ENCODE assay signal across 26 mouse cellular contexts in genomic region chr9:110834961-110835360, GRCm38 (mm10). TPM values are rescaled to one million over a fixed set of nuclear protein-coding genes. Genes with fewer than 3 reads are reported as not detected.
DNase-seq lines count a peak whose midpoint lies in the region; ATAC-seq and TF ChIP-seq lines count a peak whose summit lies in the region.
"Had no signal": no experiment of that assay in that cellular context is flagged by ENCODE, and none has a peak within 500 bp of the region (broad histone marks: within the 10 kb centered on the region; RNA-seq: fewer than 3 reads in every experiment).

No protein-coding gene starts in this region.

- H3K4me1 ChIP-seq in heart, embryonic 12.5 days (replicated peaks) = no peaks in the 10 kb centered on the region
- H3K4me1 ChIP-seq in heart, adult 2 months (ENCODE audit: control insufficient read depth, insufficient read depth, low read length) = no peaks in the 10 kb centered on the region
- no peaks in the 10 kb centered on the region for H3K4me1 ChIP-seq in intestine, embryonic 15.5 days (replicated peaks)
- H3K4me1 ChIP-seq in intestine, postnatal 0 days (replicated peaks; ENCODE audit: control insufficient read depth, insufficient read depth, low read length) = no peaks in the 10 kb centered on the region
- H3K4me1 ChIP-seq in midbrain, embryonic 12.5 days = no peaks in the 10 kb centered on the region
- no peaks in the 10 kb centered on the region for H3K4me1 ChIP-seq in midbrain, postnatal 0 days (ENCODE audit: insufficient read depth, low read length)
- H3K4me1 ChIP-seq in limb, embryonic 13.5 days = no peaks in the 10 kb centered on the region
- H3K4me1 ChIP-seq: embryonic facial prominence, embryonic 15.5 days; liver, embryonic 13.5 days; lung, embryonic 15.5 days; neural tube, embryonic 15.5 days had no signal

- intact Hi-C loops in heart, adult 2 months (cut with DNase I) = no loop called here

- no peaks in the 10 kb centered on the region for H3K79me2 ChIP-seq in heart, adult 2 months (replicated peaks; ENCODE audit: control insufficient read depth, insufficient read depth, low read length)

- no peak for DNase-seq in heart, adult 2 months
- DNase-seq in midbrain, postnatal 0 days (ENCODE audit: low spot score) = no peak
- DNase-seq: adrenal gland, postnatal 10 days; cerebellum, postnatal 10 days; kidney, postnatal 25 days; liver, embryonic 13.5 days; thymus, postnatal 36 days had no signal

- H3K27me3 ChIP-seq in heart, embryonic 12.5 days (replicated peaks) = peaks cover 9% of the 10 kb centered on the region
- H3K27me3 ChIP-seq in heart, adult 2 months (ENCODE audit: control insufficient read depth, insufficient read depth, low read length) = no peaks in the 10 kb centered on the region
- H3K27me3 ChIP-seq in intestine, embryonic 15.5 days (replicated peaks) = no peaks in the 10 kb centered on the region
- no peaks in the 10 kb centered on the region for H3K27me3 ChIP-seq in intestine, postnatal 0 days (replicated peaks; ENCODE audit: control insufficient read depth, insufficient read depth, low read length)
- no peaks in the 10 kb centered on the region for H3K27me3 ChIP-seq in midbrain, embryonic 12.5 days
- H3K27me3 ChIP-seq in midbrain, postnatal 0 days (ENCODE audit: insufficient read depth, low read length) = no peaks in the 10 kb centered on the region
- 0 out of 2 replicates have a peak, but pooled peaks cover 3% of the 10 kb centered on the region for H3K27me3 ChIP-seq in limb, embryonic 13.5 days
- H3K27me3 ChIP-seq: embryonic facial prominence, embryonic 15.5 days; liver, embryonic 13.5 days; lung, embryonic 15.5 days; midbrain, embryonic 13.5 days; neural tube, embryonic 15.5 days had no signal

- no peak for ATAC-seq in heart, embryonic 12.5 days (ENCODE audit: insufficient number of reproducible peaks, low FRiP score)
- ATAC-seq in intestine, embryonic 15.5 days = no peak
- no peak for ATAC-seq in intestine, postnatal 0 days
- ATAC-seq in midbrain, embryonic 12.5 days (ENCODE audit: low FRiP score, low read depth) = no peak
- ATAC-seq in midbrain, postnatal 0 days (ENCODE audit: low FRiP score) = no peak
- no peak for ATAC-seq in limb, embryonic 13.5 days (ENCODE audit: low FRiP score, low read depth)
- ATAC-seq: activated CD4-positive, CD25-positive, alpha-beta regulatory T cell, adult 4 months; inflammation-experienced regulatory T-cells, adult 6 months; midbrain, embryonic 13.5 days had no signal

- no peak overlapping the region for H3K27ac ChIP-seq in heart, embryonic 12.5 days (ENCODE audit: poor library complexity, severe bottlenecking)
- H3K27ac ChIP-seq in heart, adult 2 months = no peak overlapping the region
- H3K27ac ChIP-seq in intestine, embryonic 15.5 days = no peak overlapping the region
- H3K27ac ChIP-seq in intestine, postnatal 0 days (ENCODE audit: low read depth, low read length) = no peak overlapping the region
- no peak overlapping the region for H3K27ac ChIP-seq in midbrain, embryonic 12.5 days (replicated peaks)
- no peak overlapping the region for H3K27ac ChIP-seq in midbrain, postnatal 0 days (ENCODE audit: low read depth, low read length)
- H3K27ac ChIP-seq in limb, embryonic 13.5 days = no peak overlapping the region
- H3K27ac ChIP-seq: embryonic facial prominence, embryonic 15.5 days; liver, embryonic 13.5 days; lung, embryonic 15.5 days; midbrain, embryonic 13.5 days; neural tube, embryonic 15.5 days had no signal

- no peak overlapping the region for H3K4me3 ChIP-seq in heart, embryonic 12.5 days
- no peak overlapping the region for H3K4me3 ChIP-seq in heart, adult 2 months
- H3K4me3 ChIP-seq in intestine, embryonic 15.5 days (replicated peaks) = no peak overlapping the region
- H3K4me3 ChIP-seq in intestine, postnatal 0 days (ENCODE audit: low read depth, low read length) = no peak overlapping the region
- no peak overlapping the region for H3K4me3 ChIP-seq in midbrain, embryonic 12.5 days
- H3K4me3 ChIP-seq in midbrain, postnatal 0 days (ENCODE audit: low read depth, low read length) = no peak overlapping the region
- no peak overlapping the region for H3K4me3 ChIP-seq in limb, embryonic 13.5 days
- H3K4me3 ChIP-seq: embryonic facial prominence, embryonic 15.5 days; liver, embryonic 13.5 days; lung, embryonic 15.5 days; midbrain, embryonic 13.5 days; neural tube, embryonic 15.5 days had no signal

- no peak for TF ChIP-seq EP300 in heart, adult 2 months (IDR thresholded peaks at IDR 0.05; ENCODE audit: insufficient read depth, low read depth, low read length)

- WGBS in heart, embryonic 12.5 days = 18% methylated on average over 10 of the region's 10 CpGs
- 35% methylated on average over 10 of the region's 10 CpGs for WGBS in heart, adult 2 months
- 40% methylated on average over 10 of the region's 10 CpGs for WGBS in intestine, embryonic 15.5 days
- whole genome bisulfite sequencing in intestine, postnatal 0 days = 42% methylated on average over 10 of the region's 10 CpGs
- WGBS in midbrain, embryonic 12.5 days = 40% methylated on average over 10 of the region's 10 CpGs
- WGBS in midbrain, postnatal 0 days = 46% methylated on average over 10 of the region's 10 CpGs
- WGBS in limb, embryonic 13.5 days = 23% methylated on average over 10 of the region's 10 CpGs

- H3K9ac ChIP-seq in heart, embryonic 12.5 days = no peak overlapping the region
- no peak overlapping the region for H3K9ac ChIP-seq in heart, adult 2 months (ENCODE audit: low read depth, low read length)
- H3K9ac ChIP-seq in intestine, embryonic 15.5 days = no peak overlapping the region
- no peak overlapping the region for H3K9ac ChIP-seq in intestine, postnatal 0 days (ENCODE audit: low read depth, low read length)
- no peak overlapping the region for H3K9ac ChIP-seq in midbrain, embryonic 12.5 days (replicated peaks)
- H3K9ac ChIP-seq in midbrain, postnatal 0 days (replicated peaks; ENCODE audit: low read length, poor library complexity, severe bottlenecking) = no peak overlapping the region
- no peak overlapping the region for H3K9ac ChIP-seq in limb, embryonic 13.5 days
- H3K9ac ChIP-seq: embryonic facial prominence, embryonic 15.5 days; liver, embryonic 13.5 days; lung, embryonic 15.5 days; midbrain, embryonic 13.5 days; neural tube, embryonic 15.5 days had no signal

- no peaks in the 10 kb centered on the region for H3K9me3 ChIP-seq in heart, embryonic 12.5 days (replicated peaks)
- H3K9me3 ChIP-seq in intestine, embryonic 15.5 days = no peaks in the 10 kb centered on the region
- H3K9me3 ChIP-seq in intestine, postnatal 0 days (ENCODE audit: control insufficient read depth) = no peaks in the 10 kb centered on the region
- no peaks in the 10 kb centered on the region for H3K9me3 ChIP-seq in midbrain, embryonic 12.5 days
- H3K9me3 ChIP-seq in midbrain, postnatal 0 days (ENCODE audit: low read length) = no peaks in the 10 kb centered on the region
- H3K9me3 ChIP-seq in limb, embryonic 13.5 days = no peaks in the 10 kb centered on the region
- H3K9me3 ChIP-seq: embryonic facial prominence, embryonic 15.5 days; liver, embryonic 13.5 days; lung, embryonic 15.5 days; midbrain, embryonic 13.5 days; neural tube, embryonic 15.5 days had no signal

- TF ChIP-seq POLR2A in heart, adult 2 months (IDR thresholded peaks at IDR 0.05; ENCODE audit: insufficient read depth, low read depth, low read length) = no peak

- no peaks in the 10 kb centered on the region for H3K36me3 ChIP-seq in heart, embryonic 12.5 days
- no peaks in the 10 kb centered on the region for H3K36me3 ChIP-seq in heart, adult 2 months (ENCODE audit: control insufficient read depth, insufficient read depth, low read length)
- no peaks in the 10 kb centered on the region for H3K36me3 ChIP-seq in intestine, embryonic 15.5 days
- H3K36me3 ChIP-seq in intestine, postnatal 0 days (ENCODE audit: control insufficient read depth, insufficient read depth) = no peaks in the 10 kb centered on the region
- no peaks in the 10 kb centered on the region for H3K36me3 ChIP-seq in midbrain, embryonic 12.5 days
- H3K36me3 ChIP-seq in midbrain, postnatal 0 days (ENCODE audit: insufficient read depth, low read length) = no peaks in the 10 kb centered on the region
- no peaks in the 10 kb centered on the region for H3K36me3 ChIP-seq in limb, embryonic 13.5 days
- H3K36me3 ChIP-seq: embryonic facial prominence, embryonic 15.5 days; liver, embryonic 13.5 days; lung, embryonic 15.5 days; midbrain, embryonic 13.5 days; neural tube, embryonic 15.5 days had no signal

- no peak for TF ChIP-seq CTCF in heart, adult 2 months (IDR thresholded peaks at IDR 0.05)
- no peak for TF ChIP-seq CTCF in intestine, postnatal 0 days (IDR thresholded peaks at IDR 0.05; ENCODE audit: low read depth)
- no peak for TF ChIP-seq CTCF in midbrain, postnatal 0 days (IDR thresholded peaks at IDR 0.05)

- peak overlapping the region; percentile 20; the same call in 1 of the 2 replicates for H3K4me2 ChIP-seq in heart, embryonic 12.5 days
- H3K4me2 ChIP-seq in intestine, embryonic 15.5 days (replicated peaks) = 0 out of 2 replicates have a peak overlapping the region, but pooled peaks have one; percentile 9
- H3K4me2 ChIP-seq in intestine, postnatal 0 days (replicated peaks; ENCODE audit: low read depth) = no peak overlapping the region
- peak overlapping the region; percentile 22 for H3K4me2 ChIP-seq in midbrain, embryonic 12.5 days (replicated peaks)
- H3K4me2 ChIP-seq in midbrain, postnatal 0 days (ENCODE audit: low read depth, low read length, poor library complexity, severe bottlenecking) = no peak overlapping the region
- peak overlapping the region; percentile 11; the same call in 1 of the 2 replicates for H3K4me2 ChIP-seq in limb, embryonic 13.5 days (replicated peaks)
- H3K4me2 ChIP-seq: embryonic facial prominence, embryonic 15.5 days; liver, embryonic 13.5 days; lung, embryonic 15.5 days; midbrain, embryonic 13.5 days; neural tube, embryonic 15.5 days had no signal

RNA-seq across cellular contexts. Expression of gene Prss45, which starts 0.6 kb away (rescaled TPM):
- polyA plus RNA-seq in heart, embryonic 12.5 days (2016; fragmentation: Nextera tagmentation; extraction: Ambion mirVana) = not detected in 2 replicates
- not detected for total RNA-seq in heart, adult 2 months (2021)
- 0.18 TPM in 1 of 2 replicates, not detected in the other for polyA plus RNA-seq in heart, adult 2 months (2012; rRNA removed)
- not detected in 2 replicates for polyA plus RNA-seq in intestine, embryonic 15.5 days (2015; fragmentation: Nextera tagmentation; extraction: Ambion mirVana)
- not detected in 2 replicates for polyA plus RNA-seq in intestine, postnatal 0 days (2015; fragmentation: Nextera tagmentation; extraction: Ambion mirVana)
- polyA plus RNA-seq in midbrain, embryonic 12.5 days (2016; fragmentation: Nextera tagmentation; extraction: Ambion mirVana) = not detected in 2 replicates
- total RNA-seq in midbrain, postnatal 0 days (2014; rRNA removed) = 1.2 TPM in 1 of 2 replicates, not detected in the other
- polyA plus RNA-seq in midbrain, postnatal 0 days (2015; fragmentation: Nextera tagmentation; extraction: Ambion mirVana) = 0.46 and 0.54 TPM in 2 replicates
- not detected in 2 replicates for polyA plus RNA-seq in limb, embryonic 13.5 days (2015; fragmentation: Nextera tagmentation; extraction: Ambion mirVana)
- total RNA-seq: adrenal gland, postnatal 10 days; gastrocnemius, adult 18-20 months; gastrocnemius, postnatal 4 days; megakaryocyte progenitor cell, adult 5-6 weeks had no signal
- polyA plus RNA-seq: activated CD4-positive, CD25-positive, alpha-beta regulatory T cell, adult 4 months; C2C12; embryonic facial prominence, embryonic 15.5 days; inflammation-experienced regulatory T-cells, adult 6 months; limb, embryonic 11.5 days; liver, embryonic 13.5 days; lung, embryonic 15.5 days; midbrain, embryonic 13.5 days; neural tube, embryonic 15.5 days had no signal

RNA-seq across cellular contexts. Expression of gene Prss43, which starts 8.5 kb away (rescaled TPM):
- not detected in 2 replicates for polyA plus RNA-seq in heart, embryonic 12.5 days (2016; fragmentation: Nextera tagmentation; extraction: Ambion mirVana)
- total RNA-seq in heart, adult 2 months (2021) = not detected
- polyA plus RNA-seq in heart, adult 2 months (2012; rRNA removed) = not detected in 2 replicates
- polyA plus RNA-seq in intestine, embryonic 15.5 days (2015; fragmentation: Nextera tagmentation; extraction: Ambion mirVana) = not detected in 2 replicates
- polyA plus RNA-seq in intestine, postnatal 0 days (2015; fragmentation: Nextera tagmentation; extraction: Ambion mirVana) = not detected in 2 replicates
- not detected in 2 replicates for polyA plus RNA-seq in midbrain, embryonic 12.5 days (2016; fragmentation: Nextera tagmentation; extraction: Ambion mirVana)
- total RNA-seq in midbrain, postnatal 0 days (2014; rRNA removed) = not detected in 2 replicates
- polyA plus RNA-seq in midbrain, postnatal 0 days (2015; fragmentation: Nextera tagmentation; extraction: Ambion mirVana) = 0.11 and 0.31 TPM in 2 replicates
- not detected in 2 replicates for polyA plus RNA-seq in limb, embryonic 13.5 days (2015; fragmentation: Nextera tagmentation; extraction: Ambion mirVana)
- total RNA-seq: adrenal gland, postnatal 10 days; gastrocnemius, adult 18-20 months; gastrocnemius, postnatal 4 days; megakaryocyte progenitor cell, adult 5-6 weeks had no signal
- polyA plus RNA-seq: activated CD4-positive, CD25-positive, alpha-beta regulatory T cell, adult 4 months; C2C12; embryonic facial prominence, embryonic 15.5 days; inflammation-experienced regulatory T-cells, adult 6 months; limb, embryonic 11.5 days; liver, embryonic 13.5 days; lung, embryonic 15.5 days; midbrain, embryonic 13.5 days; neural tube, embryonic 15.5 days had no signal

RNA-seq across cellular contexts. Expression of gene Prss46, which starts 9.3 kb away (rescaled TPM):
- not detected in 2 replicates for polyA plus RNA-seq in heart, embryonic 12.5 days (2016; fragmentation: Nextera tagmentation; extraction: Ambion mirVana)
- not detected for total RNA-seq in heart, adult 2 months (2021)
- 0.18 TPM in 1 of 2 replicates, not detected in the other for polyA plus RNA-seq in heart, adult 2 months (2012; rRNA removed)
- polyA plus RNA-seq in intestine, embryonic 15.5 days (2015; fragmentation: Nextera tagmentation; extraction: Ambion mirVana) = not detected in 2 replicates
- polyA plus RNA-seq in intestine, postnatal 0 days (2015; fragmentation: Nextera tagmentation; extraction: Ambion mirVana) = not detected in 2 replicates
- polyA plus RNA-seq in midbrain, embryonic 12.5 days (2016; fragmentation: Nextera tagmentation; extraction: Ambion mirVana) = not detected in 2 replicates
- not detected in 2 replicates for total RNA-seq in midbrain, postnatal 0 days (2014; rRNA removed)
- 0.12 TPM in 1 of 2 replicates, not detected in the other for polyA plus RNA-seq in midbrain, postnatal 0 days (2015; fragmentation: Nextera tagmentation; extraction: Ambion mirVana)
- polyA plus RNA-seq in limb, embryonic 13.5 days (2015; fragmentation: Nextera tagmentation; extraction: Ambion mirVana) = not detected in 2 replicates
- total RNA-seq: adrenal gland, postnatal 10 days; gastrocnemius, adult 18-20 months; gastrocnemius, postnatal 4 days; left cerebral cortex, adult 8-10 months; megakaryocyte progenitor cell, adult 5-6 weeks had no signal
- polyA plus RNA-seq: activated CD4-positive, CD25-positive, alpha-beta regulatory T cell, adult 4 months; embryonic facial prominence, embryonic 15.5 days; heart, postnatal 0 days; inflammation-experienced regulatory T-cells, adult 6 months; limb, embryonic 11.5 days; liver, embryonic 13.5 days; lung, embryonic 15.5 days; midbrain, embryonic 13.5 days; neural tube, embryonic 15.5 days had no signal

RNA-seq across cellular contexts. Expression of gene Prss44, which starts 21.2 kb away (rescaled TPM):
- not detected in 2 replicates for polyA plus RNA-seq in heart, embryonic 12.5 days (2016; fragmentation: Nextera tagmentation; extraction: Ambion mirVana)
- not detected for total RNA-seq in heart, adult 2 months (2021)
- 0.06 TPM in 1 of 2 replicates, not detected in the other for polyA plus RNA-seq in heart, adult 2 months (2012; rRNA removed)
- not detected in 2 replicates for polyA plus RNA-seq in intestine, embryonic 15.5 days (2015; fragmentation: Nextera tagmentation; extraction: Ambion mirVana)
- polyA plus RNA-seq in intestine, postnatal 0 days (2015; fragmentation: Nextera tagmentation; extraction: Ambion mirVana) = not detected in 2 replicates
- polyA plus RNA-seq in midbrain, embryonic 12.5 days (2016; fragmentation: Nextera tagmentation; extraction: Ambion mirVana) = not detected in 2 replicates
- not detected in 2 replicates for total RNA-seq in midbrain, postnatal 0 days (2014; rRNA removed)
- not detected in 2 replicates for polyA plus RNA-seq in midbrain, postnatal 0 days (2015; fragmentation: Nextera tagmentation; extraction: Ambion mirVana)
- not detected in 2 replicates for polyA plus RNA-seq in limb, embryonic 13.5 days (2015; fragmentation: Nextera tagmentation; extraction: Ambion mirVana)
- total RNA-seq: adrenal gland, postnatal 10 days; gastrocnemius, adult 18-20 months; gastrocnemius, postnatal 4 days; layer of hippocampus, postnatal 10 days; left cerebral cortex, adult 8-10 months; megakaryocyte progenitor cell, adult 5-6 weeks had no signal
- polyA plus RNA-seq: C2C12; embryonic facial prominence, embryonic 15.5 days; heart, postnatal 0 days; inflammation-experienced regulatory T-cells, adult 6 months; limb, embryonic 11.5 days; liver, embryonic 13.5 days; lung, embryonic 15.5 days; midbrain, embryonic 13.5 days; neural tube, embryonic 15.5 days had no signal

RNA-seq across cellular contexts. Expression of gene Prss50, which starts 22.8 kb away (rescaled TPM):
- polyA plus RNA-seq in heart, embryonic 12.5 days (2016; fragmentation: Nextera tagmentation; extraction: Ambion mirVana) = 0.97 TPM in 1 of 2 replicates, not detected in the other
- total RNA-seq in heart, adult 2 months (2021) = not detected
- polyA plus RNA-seq in heart, adult 2 months (2012; rRNA removed) = not detected in 2 replicates
- polyA plus RNA-seq in intestine, embryonic 15.5 days (2015; fragmentation: Nextera tagmentation; extraction: Ambion mirVana) = 0.19 and 0.59 TPM in 2 replicates
- polyA plus RNA-seq in intestine, postnatal 0 days (2015; fragmentation: Nextera tagmentation; extraction: Ambion mirVana) = 0.31 and 0.35 TPM in 2 replicates
- polyA plus RNA-seq in midbrain, embryonic 12.5 days (2016; fragmentation: Nextera tagmentation; extraction: Ambion mirVana) = 0.21 TPM in 1 of 2 replicates, not detected in the other
- total RNA-seq in midbrain, postnatal 0 days (2014; rRNA removed) = 0.57 and 1.0 TPM in 2 replicates
- 1.3 and 1.5 TPM in 2 replicates for polyA plus RNA-seq in midbrain, postnatal 0 days (2015; fragmentation: Nextera tagmentation; extraction: Ambion mirVana)
- 0.31 and 0.38 TPM in 2 replicates for polyA plus RNA-seq in limb, embryonic 13.5 days (2015; fragmentation: Nextera tagmentation; extraction: Ambion mirVana)
- total RNA-seq: gastrocnemius, adult 18-20 months; gastrocnemius, postnatal 4 days had no signal
- polyA plus RNA-seq: activated CD4-positive, CD25-positive, alpha-beta regulatory T cell, adult 4 months; heart, postnatal 0 days; inflammation-experienced regulatory T-cells, adult 6 months; lung, embryonic 15.5 days had no signal

Comparison
In these comparisons a context has a peak if more than half of its experiments do, and no peak if none do; other contexts are left out.
1. H3K4me2 ChIP-seq: peak in heart, embryonic 12.5 days (single experiment), intestine, embryonic 15.5 days (single experiment), midbrain, embryonic 12.5 days (single experiment) and limb, embryonic 13.5 days (single experiment); none in intestine, postnatal 0 days (single experiment) and midbrain, postnatal 0 days (single experiment).